Mouse (Mus musculus): Measurements from ENCODE around the gene Tmem191c.

- no peak for TF ChIP-seq POLR2A (IDR thresholded peaks at IDR 0.05; ENCODE audit: low read depth, low read length)
- no peak for TF ChIP-seq CTCF (IDR thresholded peaks at IDR 0.05; ENCODE audit: extremely low read depth, insufficient read length, insufficient replicate concordance, low read depth, low read length)
Observed at GRCm38 (mm10) chr16:17249135-17249534, 26.7 kb upstream of the Tmem191c start.

Measured in small intestine, adult 2 months (tissue).